Mouse (Mus musculus) CH12.LX (cell line): ENCODE measurements around the gene Zfp960.
"Not testable (repeated sequence)": the region's sequence is repeated elsewhere in the genome, so short reads cannot be mapped to it uniquely, and the experiment has no call there.

ENCODE experiments used
- BHLHE40 ChIP-seq: IDR thresholded peaks from 2 replicates; pipeline ENCODE4 v1.6.1; 2011; ENCODE audit warnings: mild to moderate bottlenecking, low read depth, low read length, improper control_type of control experiment
- CTCF ChIP-seq, 2 experiments: IDR thresholded peaks in 1 of 2; conservative IDR thresholded peaks in 1 of 2; 2 replicates each; pipeline ENCODE4 v1.5.1; 2011 to 2012; ENCODE audit warnings: low read depth in 2 of 2, low read length in 2 of 2, improper control_type of control experiment in 1 of 2, inconsistent platforms in 1 of 2, mild to moderate bottlenecking in 1 of 2, moderate library complexity in 1 of 2
- E2F4 ChIP-seq: IDR thresholded peaks from 2 replicates; pipeline ENCODE4 v1.6.1; 2011; ENCODE audit warnings: low read depth, low read length, improper control_type of control experiment; ENCODE audit not compliant: insufficient replicate concordance
- EP300 ChIP-seq: IDR thresholded peaks from 2 replicates; pipeline ENCODE4 v1.6.1; 2011; ENCODE audit warnings: low read length, improper control_type of control experiment
- ETS1 ChIP-seq: conservative IDR thresholded peaks from 2 replicates; pipeline ENCODE4 v1.6.1; 2012; ENCODE audit warnings: low read depth, mild to moderate bottlenecking, inconsistent platforms, low read length, improper control_type of control experiment, moderate library complexity
- GABPA ChIP-seq: IDR thresholded peaks from 2 replicates; pipeline ENCODE4 v1.6.1; 2012; ENCODE audit warnings: low read depth, low read length, improper control_type of control experiment, inconsistent platforms; ENCODE audit not compliant: insufficient replicate concordance
- MEF2A ChIP-seq: IDR thresholded peaks from 2 replicates; pipeline ENCODE4 v1.6.1; 2014; ENCODE audit warnings: low read depth, mild to moderate bottlenecking, inconsistent platforms, low read length, improper control_type of control experiment, borderline replicate concordance
- MXI1 ChIP-seq: IDR thresholded peaks from 2 replicates; pipeline ENCODE4 v1.6.1; 2011; ENCODE audit warnings: mild to moderate bottlenecking, low read depth, low read length, improper control_type of control experiment
- MYC ChIP-seq: IDR thresholded peaks from 2 replicates; pipeline ENCODE4 v1.6.1; 2011; ENCODE audit warnings: low read depth, mild to moderate bottlenecking, improper control_type of control experiment, low read length
- NELFE ChIP-seq: IDR thresholded peaks from 2 replicates; pipeline ENCODE4 v1.6.1; 2011; ENCODE audit warnings: low read depth, low read length, improper control_type of control experiment
- POLR2A ChIP-seq: IDR thresholded peaks from 2 replicates; pipeline ENCODE4 v1.6.1; 2011; ENCODE audit warnings: low read depth, mild to moderate bottlenecking, improper control_type of control experiment, low read length
- TCF12 ChIP-seq: IDR thresholded peaks from 2 replicates; pipeline ENCODE4 v1.6.1; 2014; ENCODE audit warnings: low read depth, mild to moderate bottlenecking, inconsistent platforms, low read length, improper control_type of control experiment
- ZKSCAN1 ChIP-seq: IDR thresholded peaks from 2 replicates; pipeline ENCODE4 v1.6.1; 2012; ENCODE audit warnings: low read depth, inconsistent platforms, low read length, improper control_type of control experiment, borderline replicate concordance
- ZNF384 ChIP-seq: IDR thresholded peaks from 2 replicates; pipeline ENCODE4 v1.6.1; 2012; ENCODE audit warnings: low read depth, low read length, improper control_type of control experiment, inconsistent platforms

DNA sequence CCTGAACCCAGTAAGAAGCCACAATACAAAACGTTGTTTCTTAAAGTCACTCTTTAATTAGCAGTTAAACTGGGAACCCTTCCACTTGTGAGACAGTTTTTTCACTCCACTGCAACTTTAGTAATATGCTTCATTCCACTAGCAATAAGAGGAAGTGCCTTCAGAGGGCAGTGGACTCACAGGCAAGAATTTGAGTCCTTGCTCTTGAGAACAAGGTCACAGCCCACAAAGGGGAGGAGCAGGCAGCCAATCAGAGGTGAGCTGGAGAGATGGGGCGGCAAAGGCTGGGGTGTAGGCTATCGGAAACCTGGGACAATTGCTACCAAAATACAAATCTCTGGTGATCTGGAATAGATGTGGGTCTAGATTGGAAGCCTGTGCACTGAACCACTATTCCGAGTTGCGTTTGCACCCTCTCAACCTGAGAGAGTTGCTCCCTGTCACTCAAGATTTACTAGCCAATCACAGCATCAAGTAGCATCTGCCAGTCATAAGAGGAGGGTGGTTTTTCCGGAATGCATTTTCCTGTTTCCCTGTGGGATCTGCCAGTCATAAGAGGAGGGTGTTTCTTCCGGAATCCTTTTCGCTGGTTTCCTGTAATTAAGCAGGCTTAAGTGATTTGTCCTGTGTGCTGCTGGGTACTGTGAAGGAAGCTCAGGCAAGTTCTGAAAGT is 57.1 kb downstream of the Zfp960 start, which contains the start of gene Zfp97:
- not testable (repeated sequence) for TF ChIP-seq NELFE; MXI1; POLR2A; BHLHE40; E2F4; MEF2A; GABPA; CTCF (conservative IDR thresholded peaks at IDR 0.05 in 1 of 2, IDR thresholded peaks at IDR 0.05 in 1 of 2; ENCODE audit: low read depth in 2 of 2, low read length in 2 of 2); ETS1; ZKSCAN1; MYC; TCF12; EP300; ZNF384
